Mouse (Mus musculus) hindbrain, postnatal 0 days (tissue): ENCODE measurements at regions not wholly inside any gene's neighbourhood (a gene's known extent, or its start where the extent isn't known, plus 50 kb on each side); places are given as distances from the start of the nearest gene placed in this dataset.

Source experiments
- ATAC-seq: fragments of 200-750 bp; cut with Nextera tagmentation; 2 replicates; pipeline ENCODE4 v1.8.0; 2017; ENCODE audit warnings: mild to moderate bottlenecking, moderate TSS enrichment, moderate library complexity
- DNase-seq: peaks from one replicate; pipeline ENCODE4 v3.0.0-alpha.2; 2015; ENCODE audit warnings: low spot score
- H3K27ac ChIP-seq: fragments of 300-500 bp; sonication (generic); 2 replicates; pipeline ENCODE4 v1.5.1; 2014; ENCODE audit warnings: mild to moderate bottlenecking
- H3K27me3 ChIP-seq: fragments of 300-500 bp; sonication (generic); 2 replicates; pipeline ENCODE4 v1.6.1; 2014; ENCODE audit warnings: low read length, mixed read lengths; ENCODE audit not compliant: insufficient read depth
- H3K36me3 ChIP-seq: fragments of 300-500 bp; sonication (generic); 2 replicates; pipeline ENCODE4 v1.6.1; 2014; ENCODE audit warnings: low read length, mixed read lengths; ENCODE audit not compliant: insufficient read depth
- H3K4me1 ChIP-seq: fragments of 300-500 bp; sonication (generic); 2 replicates; pipeline ENCODE4 v1.6.1; 2014; ENCODE audit warnings: antibody characterized with exemption, low read length, mixed read lengths; ENCODE audit not compliant: insufficient read depth
- H3K4me2 ChIP-seq: fragments of 300-500 bp; sonication (generic); 2 replicates; pipeline ENCODE4 v1.6.1; 2014; ENCODE audit warnings: low read depth, mild to moderate bottlenecking, low read length, moderate library complexity, mixed read lengths
- H3K4me3 ChIP-seq: fragments of 300-500 bp; sonication (generic); 2 replicates; pipeline ENCODE4 v1.5.1; 2014; ENCODE audit warnings: low read length
- H3K9ac ChIP-seq: fragments of 300-500 bp; sonication (generic); replicated peaks from 2 replicates; pipeline ENCODE4 v1.6.1; 2014; ENCODE audit warnings: mild to moderate bottlenecking, low read length, moderate library complexity, mixed read lengths
- H3K9me3 ChIP-seq: fragments of 300-500 bp; sonication (generic); 2 replicates; pipeline ENCODE4 v1.6.1; 2016; ENCODE audit warnings: low read length, mixed read lengths
- CTCF ChIP-seq: IDR thresholded peaks from 2 replicates; pipeline ENCODE4 v1.5.1; 2016; ENCODE audit warnings: antibody characterized with exemption, control low read depth, low read depth
- WGBS: fragments of 180-500 bp; shearing (Covaris S2); extraction: QIAGEN DNeasy Blood & Tissue Kit; methylation state at CpG from one replicate; pipeline ENCODE4 v1.1.7; 2014; 5-methylcytosine and 5-hydroxymethylcytosine counted together

DNA sequence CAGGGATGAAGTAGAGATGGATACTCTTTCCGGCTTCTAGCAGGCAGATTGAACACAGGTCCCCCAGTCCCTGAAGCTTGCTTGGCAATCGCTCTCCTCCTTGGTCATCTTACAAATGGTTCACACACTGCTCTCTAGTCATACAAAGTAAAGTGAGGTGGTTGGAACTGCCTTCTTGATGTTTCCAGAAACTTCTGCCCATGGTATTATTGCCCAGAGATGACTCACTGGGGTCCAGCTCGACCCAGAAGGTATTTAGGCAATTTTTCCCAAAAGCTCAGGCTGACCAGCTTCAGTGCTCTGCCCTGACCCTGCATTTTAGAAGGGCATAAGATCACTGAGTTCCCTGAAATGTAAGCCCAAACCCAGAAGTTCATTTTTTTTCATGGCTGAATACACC is 139.2 kb upstream of the Tab2 start:
- Histone ChIP-seq H3K4me2 (no peak overlapping the region), H3K9ac (no peak overlapping the region), H3K27me3 (no peaks in the 10 kb centered on the region), H3K27ac (no peak overlapping the region), H3K4me1 (no peaks in the 10 kb centered on the region), H3K36me3 (no peaks in the 10 kb centered on the region), H3K9me3 (no peaks in the 10 kb centered on the region), H3K4me3 (no peak overlapping the region)
- TF ChIP-seq CTCF: no peak
- no peak for ATAC-seq
- no peak for DNase-seq
- 77% methylated on average over 3 of the region's 3 CpGs for WGBS

DNA sequence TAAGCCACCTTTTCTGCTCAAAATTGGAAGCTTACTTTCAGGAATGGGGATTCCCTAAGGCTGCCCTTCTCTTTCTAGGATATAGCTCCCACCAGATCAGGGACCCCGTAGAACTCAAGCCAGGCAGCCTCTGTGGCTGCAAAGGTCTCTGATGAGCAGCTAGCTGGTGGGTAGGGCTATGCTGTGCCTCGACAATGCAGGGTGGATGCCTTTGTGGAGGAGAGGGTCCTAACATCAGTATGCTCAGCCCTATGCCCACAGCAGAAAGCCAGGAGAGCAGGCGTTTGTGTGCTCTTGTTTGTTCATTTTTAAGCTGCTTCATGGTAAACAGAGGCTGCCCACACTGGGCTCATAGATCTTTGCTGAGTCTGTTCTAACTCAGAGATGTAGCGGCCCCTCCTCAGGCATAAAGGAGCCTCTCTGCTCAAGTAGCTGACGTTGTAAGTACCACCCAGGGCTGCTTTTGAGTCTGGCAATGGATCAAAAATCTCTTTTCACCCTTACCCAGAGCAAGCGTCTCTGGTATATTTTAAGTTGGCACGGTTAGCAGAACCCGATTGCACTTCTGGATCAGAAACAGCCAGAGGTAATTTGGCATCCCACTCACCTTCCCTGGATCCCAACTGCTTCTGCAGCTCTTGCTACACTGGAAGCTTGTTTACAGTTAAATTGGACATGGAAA is 136.0 kb upstream of the Tab2 start:
- Histone ChIP-seq H3K4me2 (no peak overlapping the region), H3K27me3 (no peaks in the 10 kb centered on the region), H3K9me3 (no peaks in the 10 kb centered on the region), H3K4me1 (no peaks in the 10 kb centered on the region), H3K27ac (no peak overlapping the region), H3K36me3 (no peaks in the 10 kb centered on the region), H3K9ac (no peak overlapping the region), H3K4me3 (no peak overlapping the region)
- TF ChIP-seq CTCF: no peak
- WGBS: 37% methylated on average over 8 of the region's 8 CpGs
- DNase-seq (peak; percentile 10), ATAC-seq (no peak)

DNA sequence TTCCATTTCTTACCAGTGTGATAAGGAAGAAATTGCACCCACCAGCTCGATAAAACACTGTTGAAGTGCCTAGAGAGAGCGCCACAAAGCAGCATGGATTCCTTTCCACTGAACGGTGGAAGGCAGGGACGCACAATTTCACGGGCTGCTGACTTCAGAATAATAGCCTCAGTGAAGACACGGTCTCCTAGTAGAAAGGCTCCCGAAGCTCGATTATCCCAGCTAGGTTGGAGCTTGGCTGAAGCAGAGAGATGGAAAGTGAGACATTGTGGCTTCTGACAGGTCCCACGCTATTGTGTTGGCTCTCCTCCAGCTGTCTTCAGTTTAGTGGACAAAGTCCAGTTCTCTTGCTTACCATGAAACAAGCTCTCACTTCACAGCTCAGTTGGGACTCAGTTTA is 133.3 kb upstream of the Tab2 start:
- Histone ChIP-seq H3K27ac (no peak overlapping the region), H3K9me3 (no peaks in the 10 kb centered on the region), H3K4me3 (no peak overlapping the region), H3K36me3 (no peaks in the 10 kb centered on the region), H3K9ac (no peak overlapping the region), H3K4me2 (no peak overlapping the region), H3K27me3 (no peaks in the 10 kb centered on the region), H3K4me1 (no peaks in the 10 kb centered on the region)
- DNase-seq (peak; percentile 70), ATAC-seq (peak; percentile 78)
- TF ChIP-seq CTCF: no peak
- WGBS: 9% methylated on average over 9 of the region's 9 CpGs

DNA sequence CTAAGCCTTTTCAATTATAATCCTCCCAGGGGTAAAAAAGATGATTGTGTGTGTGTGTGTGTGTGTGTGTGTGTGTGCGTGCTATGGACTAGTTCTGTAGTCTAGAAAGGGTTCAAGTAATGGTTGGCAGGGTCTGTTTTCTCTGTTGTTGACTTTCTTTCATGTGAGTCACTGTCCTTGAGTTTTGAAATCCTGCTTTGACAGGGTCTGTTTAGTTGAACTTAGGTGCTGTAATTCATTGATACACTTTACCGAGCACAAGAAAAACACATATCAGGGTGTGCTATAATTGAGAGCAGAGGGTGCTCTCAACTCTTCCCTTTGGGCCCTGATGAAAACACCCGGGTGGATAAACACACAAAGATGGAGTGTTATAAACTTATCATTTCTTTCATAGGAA is 132.7 kb upstream of the Tab2 start:
- H3K4me1 ChIP-seq: no peaks in the 10 kb centered on the region
- DNase-seq: no peak
- no peak for TF ChIP-seq CTCF
- no peak overlapping the region for H3K4me3 ChIP-seq
- no peaks in the 10 kb centered on the region for H3K27me3 ChIP-seq
- WGBS: 70% methylated on average over 3 of the region's 3 CpGs
- H3K9me3 ChIP-seq: no peaks in the 10 kb centered on the region
- H3K4me2 ChIP-seq: no peak overlapping the region
- H3K9ac ChIP-seq: no peak overlapping the region
- no peak for ATAC-seq
- no peak overlapping the region for H3K27ac ChIP-seq
- no peaks in the 10 kb centered on the region for H3K36me3 ChIP-seq

DNA sequence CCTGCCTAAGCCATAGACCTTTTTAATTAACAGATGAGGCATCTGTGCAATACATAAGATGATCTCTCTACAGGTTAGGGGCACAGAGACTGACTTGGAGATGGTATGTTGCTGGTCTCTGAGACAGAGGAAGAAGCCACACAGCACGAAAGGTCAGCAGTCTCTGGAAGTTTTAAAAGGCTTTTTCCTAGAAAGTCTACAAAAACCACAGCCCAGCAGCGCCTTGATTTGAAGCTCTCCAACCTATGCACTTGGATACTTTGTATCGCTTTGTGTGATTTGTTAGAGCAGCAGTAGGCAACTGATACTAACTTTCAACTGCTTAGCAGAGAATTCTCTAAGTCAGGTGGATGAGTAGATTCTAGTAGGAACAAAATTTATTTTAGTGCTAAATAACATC is 132.3 kb upstream of the Tab2 start:
- no peaks in the 10 kb centered on the region for H3K36me3 ChIP-seq
- H3K9ac ChIP-seq: no peak overlapping the region
- 92% methylated on average over 3 of the region's 3 CpGs for WGBS
- DNase-seq (no peak), ATAC-seq (no peak)
- H3K27ac ChIP-seq: no peak overlapping the region
- H3K4me1 ChIP-seq: no peaks in the 10 kb centered on the region
- H3K27me3 ChIP-seq: no peaks in the 10 kb centered on the region
- no peaks in the 10 kb centered on the region for H3K9me3 ChIP-seq
- no peak overlapping the region for H3K4me3 ChIP-seq
- no peak for TF ChIP-seq CTCF
- H3K4me2 ChIP-seq: no peak overlapping the region

DNA sequence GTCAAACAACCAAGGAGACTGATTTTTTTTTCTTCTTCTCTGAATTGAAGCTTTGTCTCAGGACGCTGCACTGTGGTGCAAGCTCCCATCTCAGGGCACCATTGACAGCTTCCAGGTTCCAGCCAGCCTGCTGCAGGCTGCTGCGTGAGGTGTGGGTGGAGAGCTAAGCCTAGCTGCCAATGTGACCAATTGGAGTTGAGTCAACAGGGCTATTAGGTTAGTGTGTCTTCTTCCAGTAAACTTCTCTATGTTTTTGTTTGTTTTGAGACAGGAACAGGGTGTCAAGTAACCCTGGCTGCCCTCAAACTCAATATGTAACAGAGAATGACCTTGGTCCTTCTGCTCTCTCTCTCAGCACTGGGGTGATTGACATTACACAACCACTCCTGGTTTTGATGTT is 131.1 kb upstream of the Tab2 start:
- WGBS: 68% methylated on average over 2 of the region's 2 CpGs
- Histone ChIP-seq H3K36me3 (no peaks in the 10 kb centered on the region), H3K4me2 (no peak overlapping the region), H3K4me1 (no peaks in the 10 kb centered on the region), H3K9me3 (no peaks in the 10 kb centered on the region), H3K4me3 (no peak overlapping the region), H3K9ac (no peak overlapping the region), H3K27ac (no peak overlapping the region), H3K27me3 (no peaks in the 10 kb centered on the region)
- ATAC-seq: no peak
- no peak for DNase-seq
- no peak for TF ChIP-seq CTCF

DNA sequence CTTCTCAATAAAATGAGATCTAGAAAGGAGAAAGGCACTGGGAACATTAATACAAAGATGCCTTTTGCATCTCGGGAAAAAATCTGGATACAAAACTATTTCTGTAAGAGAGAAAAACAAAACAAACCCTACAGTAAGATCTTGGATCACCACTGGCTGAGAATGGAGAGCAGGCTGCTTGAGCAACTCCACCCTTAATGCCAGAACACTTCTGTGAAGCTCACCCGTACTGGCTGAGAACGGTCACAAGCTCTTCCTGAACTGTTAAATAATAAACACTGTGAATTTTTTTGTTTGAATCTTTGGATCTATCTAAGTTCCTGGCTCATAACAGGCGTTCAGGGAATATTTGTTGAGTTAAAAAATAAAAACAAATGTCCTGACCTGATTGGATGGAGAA is 130.4 kb upstream of the Tab2 start:
- WGBS: 82% methylated on average over 4 of the region's 4 CpGs

More for the DNA sequence above, 130.4 kb upstream of the Tab2 start:
- no peaks in the 10 kb centered on the region for H3K9me3 ChIP-seq
- no peak for TF ChIP-seq CTCF
- H3K4me1 ChIP-seq: no peaks in the 10 kb centered on the region
- H3K36me3 ChIP-seq: no peaks in the 10 kb centered on the region
- no peak for ATAC-seq
- H3K4me3 ChIP-seq: no peak overlapping the region
- no peak overlapping the region for H3K4me2 ChIP-seq
- H3K27me3 ChIP-seq: no peaks in the 10 kb centered on the region
- DNase-seq: no peak
- H3K27ac ChIP-seq: no peak overlapping the region
- H3K9ac ChIP-seq: no peak overlapping the region
